Mouse (Mus musculus) hindbrain, embryonic 12.5 days (tissue): ENCODE results near the gene Cd38. TPM values are rescaled to one million over a fixed set of nuclear protein-coding genes. Genes with fewer than 3 reads are reported as not detected.

Source experiments
- ATAC-seq: fragments of 200-750 bp; cut with Nextera tagmentation; 2 replicates; pipeline ENCODE4 v1.8.0; 2017; ENCODE audit warnings: moderate TSS enrichment; ENCODE audit not compliant: low FRiP score
- H3K27ac ChIP-seq: fragments of 300-500 bp; sonication (generic); 2 replicates; pipeline ENCODE4 v1.5.1; 2016; ENCODE audit warnings: mild to moderate bottlenecking
- H3K27me3 ChIP-seq: fragments of 300-500 bp; sonication (generic); 2 replicates; pipeline ENCODE4 v1.6.1; 2016; ENCODE audit warnings: mild to moderate bottlenecking
- H3K36me3 ChIP-seq: fragments of 300-500 bp; sonication (generic); 2 replicates; pipeline ENCODE4 v1.6.1; 2016; ENCODE audit warnings: mild to moderate bottlenecking
- H3K4me1 ChIP-seq: fragments of 300-500 bp; sonication (generic); 2 replicates; pipeline ENCODE4 v1.6.1; 2016
- H3K4me2 ChIP-seq: fragments of 300-500 bp; sonication (generic); replicated peaks from 2 replicates; pipeline ENCODE4 v1.6.1; 2016; ENCODE audit warnings: mild to moderate bottlenecking
- H3K4me3 ChIP-seq: fragments of 300-500 bp; sonication (generic); 2 replicates; pipeline ENCODE4 v1.5.1; 2016; ENCODE audit warnings: mild to moderate bottlenecking
- H3K9ac ChIP-seq: fragments of 300-500 bp; sonication (generic); 2 replicates; pipeline ENCODE4 v1.6.1; 2016; ENCODE audit warnings: mild to moderate bottlenecking, moderate library complexity
- H3K9me3 ChIP-seq: fragments of 300-500 bp; sonication (generic); replicated peaks from 2 replicates; pipeline ENCODE4 v1.6.1; 2016; ENCODE audit warnings: mild to moderate bottlenecking
- WGBS: fragments of 180-500 bp; shearing (Covaris S2); methylation state at CpG from one replicate; pipeline ENCODE4 v1.1.7; 2016; 5-methylcytosine and 5-hydroxymethylcytosine counted together
- polyA plus RNA-seq: library from polyadenylated mRNA; unstranded; fragments of >200 nt; fragmentation: Nextera tagmentation; extraction: Ambion mirVana; gene quantifications from 2 replicates; pipeline ENCODE4 v1.2.1, GENCODE M21; 2016

Cd38 gene
- polyA plus RNA-seq, 1 experiment from 2014 or later: 5.1 TPM

DNA sequence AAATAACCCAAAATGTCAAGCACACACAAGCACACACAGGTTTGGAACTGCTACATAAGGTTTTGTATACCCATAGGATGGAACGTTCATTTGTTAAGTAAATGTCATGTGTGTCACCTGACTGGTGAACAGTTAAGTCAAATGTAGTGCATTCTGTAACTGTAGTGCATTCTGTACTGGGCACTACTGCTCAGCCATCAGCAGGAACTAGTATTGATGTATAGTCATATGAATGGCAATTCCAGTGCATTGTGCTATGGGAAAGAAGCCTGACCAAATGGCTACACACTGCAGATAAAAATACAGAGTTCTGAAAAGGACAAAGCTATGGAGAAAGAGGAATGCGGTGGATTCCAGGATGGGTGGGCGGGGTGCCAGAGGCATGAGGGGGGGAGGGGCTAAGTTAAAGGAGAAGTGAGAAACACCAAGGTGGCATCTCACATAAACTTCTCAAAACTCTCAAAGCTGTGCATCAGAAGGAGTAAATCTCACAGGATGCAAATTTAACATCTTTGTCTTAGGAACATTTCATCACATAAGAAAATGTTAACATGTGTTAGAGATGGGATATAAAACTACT lies 25.7 kb upstream of the Cd38 start:
- Histone ChIP-seq H3K4me2 (no peak overlapping the region), H3K9ac (no peak overlapping the region), H3K27ac (no peak overlapping the region), H3K36me3 (no peaks in the 10 kb centered on the region), H3K4me3 (no peak overlapping the region), H3K9me3 (no peaks in the 10 kb centered on the region; the same call in 1 of the 2 replicates), H3K27me3 (no peaks in the 10 kb centered on the region), H3K4me1 (peaks cover 9% of the 10 kb centered on the region)
- 75% methylated on average over 3 of the region's 3 CpGs for WGBS
- ATAC-seq: no peak

DNA sequence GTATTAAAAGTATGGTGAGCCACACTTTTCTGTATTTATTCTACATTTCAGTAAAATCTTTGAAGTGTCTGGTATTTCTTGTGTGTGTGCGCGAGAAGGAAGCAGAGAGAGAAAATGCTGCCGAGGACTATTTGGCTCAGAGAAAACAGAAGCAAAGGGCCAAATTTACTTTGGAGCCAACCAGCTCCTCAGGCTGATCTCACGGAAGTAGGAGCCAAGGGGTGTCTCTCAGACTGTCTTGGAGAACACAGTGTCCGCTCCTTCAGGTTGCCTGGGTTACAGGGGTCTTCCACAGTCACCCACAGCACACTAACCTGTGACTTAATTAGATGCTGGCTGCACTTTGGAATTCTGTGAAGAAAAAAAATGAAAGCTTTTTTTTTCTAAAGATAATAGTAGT lies 23.3 kb upstream of the Cd38 start:
- no peak for ATAC-seq
- Histone ChIP-seq H3K9me3 (no peaks in the 10 kb centered on the region; the same call in 1 of the 2 replicates), H3K4me1 (peaks cover 9% of the 10 kb centered on the region), H3K9ac (no peak overlapping the region), H3K27ac (no peak overlapping the region), H3K4me2 (no peak overlapping the region), H3K36me3 (no peaks in the 10 kb centered on the region), H3K27me3 (no peaks in the 10 kb centered on the region), H3K4me3 (no peak overlapping the region)
- 89% methylated on average over 5 of the region's 5 CpGs for whole genome bisulfite sequencing

DNA sequence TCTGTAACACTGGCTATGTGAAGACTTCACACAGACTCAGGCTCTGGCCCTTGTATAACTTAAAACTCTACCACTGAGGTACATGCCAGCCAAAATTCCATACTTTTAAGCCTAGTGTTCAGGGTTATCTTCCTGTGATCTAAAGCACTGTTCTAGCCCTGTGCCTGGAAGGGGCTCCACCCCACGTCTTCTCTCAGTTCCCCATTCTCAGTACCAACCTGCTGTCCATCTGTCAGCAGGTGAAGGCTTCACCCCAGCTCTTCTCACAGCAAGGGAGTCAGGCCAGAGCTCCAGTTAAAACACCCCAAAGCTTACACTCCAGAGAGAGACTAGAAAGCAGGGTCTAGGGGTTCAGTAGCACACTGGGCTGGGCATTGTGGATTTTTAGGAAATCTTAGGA lies 22.7 kb upstream of the Cd38 start:
- Histone ChIP-seq H3K27ac (no peak overlapping the region), H3K9me3 (no peaks in the 10 kb centered on the region; the same call in 1 of the 2 replicates), H3K4me3 (no peak overlapping the region), H3K27me3 (no peaks in the 10 kb centered on the region), H3K4me1 (peaks cover 9% of the 10 kb centered on the region), H3K9ac (no peak overlapping the region), H3K4me2 (no peak overlapping the region), H3K36me3 (no peaks in the 10 kb centered on the region)
- WGBS: 53% methylated on average over 1 of the region's 1 CpGs
- ATAC-seq: no peak

DNA sequence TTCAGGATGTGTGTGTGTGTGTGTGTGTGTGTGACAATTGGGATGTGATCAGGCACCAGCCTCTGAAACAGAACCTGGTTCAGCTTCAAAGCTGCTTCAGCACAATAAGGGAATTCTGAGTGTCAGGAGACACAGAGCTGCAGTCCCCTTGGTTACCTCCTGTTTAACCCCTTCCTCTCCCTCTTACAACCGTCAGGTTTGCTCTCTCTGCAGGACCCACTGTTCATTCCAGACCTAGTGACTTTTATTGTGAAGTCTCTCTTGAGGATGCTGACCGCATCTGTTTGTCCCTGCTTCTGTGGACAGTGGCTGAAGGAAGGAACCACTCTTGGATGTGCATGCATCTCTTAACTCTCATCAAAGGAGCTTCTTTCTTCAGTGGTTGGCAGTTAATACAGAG lies 22.1 kb upstream of the Cd38 start:
- H3K4me2 ChIP-seq: no peak overlapping the region
- H3K4me1 ChIP-seq: peaks cover 9% of the 10 kb centered on the region
- H3K4me3 ChIP-seq: no peak overlapping the region
- no peak overlapping the region for H3K27ac ChIP-seq
- H3K36me3 ChIP-seq: no peaks in the 10 kb centered on the region
- no peaks in the 10 kb centered on the region; the same call in 1 of the 2 replicates for H3K9me3 ChIP-seq
- ATAC-seq: no peak
- 22% methylated on average over 2 of the region's 2 CpGs for WGBS
- no peak overlapping the region for H3K9ac ChIP-seq
- no peaks in the 10 kb centered on the region for H3K27me3 ChIP-seq

DNA sequence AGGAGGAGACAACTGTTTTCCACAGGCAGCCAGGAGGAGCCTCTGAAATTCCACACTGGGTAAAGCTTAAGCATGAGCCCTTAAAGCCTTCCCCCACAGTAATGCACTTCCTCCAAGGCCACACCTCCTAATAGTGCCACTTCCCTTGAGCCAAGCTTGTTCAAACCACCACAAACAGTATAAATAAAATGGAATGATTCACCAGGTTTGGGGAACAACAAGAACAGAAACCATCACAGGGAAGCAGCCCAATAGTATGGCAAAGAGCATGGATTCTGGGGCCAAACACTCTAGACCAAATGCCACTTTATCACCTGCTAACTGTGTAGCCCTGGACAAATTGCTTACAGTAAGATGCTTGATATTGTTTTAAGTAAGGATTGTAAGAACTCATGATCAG lies 20.8 kb upstream of the Cd38 start:
- no peak overlapping the region for H3K27ac ChIP-seq
- ATAC-seq: no peak
- no peaks in the 10 kb centered on the region for H3K27me3 ChIP-seq
- H3K36me3 ChIP-seq: no peaks in the 10 kb centered on the region
- no peak overlapping the region for H3K4me3 ChIP-seq
- H3K4me1 ChIP-seq: peaks cover 9% of the 10 kb centered on the region
- no peak overlapping the region for H3K4me2 ChIP-seq
- H3K9ac ChIP-seq: no peak overlapping the region
- H3K9me3 ChIP-seq: no peaks in the 10 kb centered on the region; the same call in 1 of the 2 replicates

DNA sequence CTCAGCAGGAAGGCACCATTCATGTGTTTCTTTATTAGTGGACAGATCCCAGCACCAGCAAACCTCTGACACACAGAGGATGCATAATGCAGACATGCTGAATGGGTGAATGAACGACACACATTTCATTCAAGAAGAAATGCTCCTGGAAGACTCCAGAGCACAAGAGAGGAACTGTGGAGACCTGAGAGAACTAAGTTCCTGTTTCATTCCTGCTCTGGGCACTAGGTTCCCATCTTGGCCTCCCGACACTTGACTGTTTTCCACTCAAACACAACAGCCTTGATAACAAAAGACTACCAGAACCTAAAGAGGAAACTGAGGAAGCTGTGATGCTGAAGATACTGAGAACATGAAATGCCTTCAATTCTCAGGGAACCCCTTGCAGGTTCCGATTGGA lies 20.1 kb upstream of the Cd38 start:
- WGBS: 91% methylated on average over 3 of the region's 3 CpGs
- Histone ChIP-seq H3K27ac (no peak overlapping the region), H3K4me3 (no peak overlapping the region), H3K4me1 (peaks cover 9% of the 10 kb centered on the region), H3K36me3 (no peaks in the 10 kb centered on the region), H3K27me3 (no peaks in the 10 kb centered on the region), H3K9ac (no peak overlapping the region), H3K4me2 (no peak overlapping the region), H3K9me3 (no peaks in the 10 kb centered on the region; the same call in 1 of the 2 replicates)
- ATAC-seq: no peak

DNA sequence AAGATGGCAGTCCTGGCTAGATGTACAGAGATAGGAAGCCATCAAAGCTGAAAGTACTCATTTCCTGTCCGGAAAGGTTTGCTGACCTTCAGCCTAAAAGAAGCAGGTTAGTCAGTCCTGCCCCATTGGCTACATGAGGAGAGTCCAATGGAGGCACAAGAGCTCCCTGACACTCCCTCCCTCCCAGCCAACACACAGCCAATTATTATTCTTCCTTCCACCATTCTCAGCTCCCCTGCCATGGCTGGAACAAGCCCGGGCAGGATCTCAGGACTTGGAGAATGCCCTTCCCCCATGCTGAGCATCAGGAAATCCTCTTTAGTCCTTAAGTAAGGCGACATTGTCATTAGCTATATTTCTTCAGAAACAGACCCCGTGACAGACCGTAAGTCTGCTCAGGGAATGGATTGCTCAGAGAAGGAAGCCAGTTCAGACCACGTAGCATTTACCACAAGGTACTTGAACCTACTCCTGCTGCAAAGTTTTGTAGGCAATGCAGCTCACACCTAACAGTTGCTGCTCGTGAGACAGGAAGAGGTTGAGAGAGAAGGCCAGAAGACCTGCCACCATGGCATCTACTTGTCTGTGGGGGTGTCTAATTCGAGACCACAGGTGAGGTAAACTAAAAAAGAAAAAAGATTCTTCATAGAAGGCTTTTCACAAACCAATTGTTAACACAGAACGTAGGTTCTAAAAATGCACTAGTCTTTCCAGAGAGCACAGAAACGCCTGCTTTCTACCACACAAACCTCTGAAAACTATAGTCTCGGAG lies 15.1 kb upstream of the Cd38 start:
- Histone ChIP-seq H3K4me2 (no peak overlapping the region), H3K4me1 (no peaks in the 10 kb centered on the region), H3K36me3 (no peaks in the 10 kb centered on the region), H3K9me3 (0 out of 2 replicates have a peak, but pooled peaks cover 3% of the 10 kb centered on the region), H3K27ac (no peak overlapping the region), H3K9ac (no peak overlapping the region), H3K27me3 (no peaks in the 10 kb centered on the region), H3K4me3 (no peak overlapping the region)
- 82% methylated on average over 11 of the region's 11 CpGs for WGBS
- no peak for ATAC-seq

DNA sequence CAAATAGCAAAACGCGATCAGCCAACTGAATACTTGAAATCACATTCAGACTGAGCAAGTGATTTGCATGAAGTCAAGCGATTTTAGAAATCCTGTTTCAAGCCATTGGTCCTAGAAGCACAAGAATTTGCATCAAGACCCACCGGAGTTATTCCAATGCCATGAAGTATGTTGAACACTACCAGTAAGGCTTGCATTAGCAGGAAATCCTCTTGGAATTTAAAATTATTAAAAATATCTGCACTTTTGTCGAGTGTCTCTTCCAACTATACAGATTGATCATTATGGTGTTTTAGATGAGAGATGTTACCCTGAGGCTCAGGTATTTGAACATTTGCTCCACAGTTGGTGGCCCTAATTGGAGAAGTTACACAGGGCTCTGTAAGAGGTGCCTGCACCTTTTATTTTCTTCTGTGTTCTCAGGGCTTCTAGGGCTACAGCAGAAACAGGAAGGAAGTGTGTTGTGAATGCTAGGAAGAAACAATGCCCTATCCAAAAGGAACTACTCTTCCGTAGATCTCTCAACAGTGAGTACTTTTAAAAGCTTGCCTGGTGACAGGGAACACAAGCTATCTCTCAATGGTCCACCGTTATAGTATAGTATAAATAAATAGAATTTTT lies 14.4 kb upstream of the Cd38 start:
- no peaks in the 10 kb centered on the region for H3K27me3 ChIP-seq
- no peak overlapping the region for H3K4me3 ChIP-seq
- no peaks in the 10 kb centered on the region for H3K36me3 ChIP-seq
- no peak overlapping the region for H3K4me2 ChIP-seq
- no peak for ATAC-seq
- H3K4me1 ChIP-seq: no peaks in the 10 kb centered on the region
- 84% methylated on average over 7 of the region's 7 CpGs for WGBS
- 0 out of 2 replicates have a peak, but pooled peaks cover 3% of the 10 kb centered on the region for H3K9me3 ChIP-seq
- no peak overlapping the region for H3K27ac ChIP-seq
- H3K9ac ChIP-seq: no peak overlapping the region

DNA sequence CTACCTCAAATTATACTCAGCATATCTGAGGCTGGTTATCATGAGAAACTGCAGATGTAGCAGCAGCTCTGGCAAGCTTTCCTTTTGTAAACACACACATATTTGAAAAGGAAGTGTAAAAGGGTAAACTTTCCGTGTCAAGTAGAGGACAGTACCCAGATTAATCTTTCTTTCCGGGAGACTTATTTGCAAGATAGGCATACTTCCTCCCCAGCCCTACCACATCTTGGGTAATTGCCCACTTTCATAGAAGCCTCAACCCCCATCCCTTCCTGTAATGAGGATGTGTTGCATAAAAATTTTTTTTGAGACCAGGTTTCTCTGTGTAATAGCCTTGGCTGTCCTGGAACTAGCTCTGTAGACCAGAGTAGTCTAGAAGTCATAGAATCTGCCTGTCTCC lies 12.6 kb upstream of the Cd38 start:
- H3K9ac ChIP-seq: no peak overlapping the region
- no peaks in the 10 kb centered on the region for H3K36me3 ChIP-seq
- ATAC-seq: no peak
- no peak overlapping the region for H3K27ac ChIP-seq
- H3K9me3 ChIP-seq: 0 out of 2 replicates have a peak, but pooled peaks cover 3% of the 10 kb centered on the region
- WGBS: 84% methylated on average over 2 of the region's 2 CpGs
- no peaks in the 10 kb centered on the region for H3K4me1 ChIP-seq
- no peak overlapping the region for H3K4me3 ChIP-seq
- no peaks in the 10 kb centered on the region for H3K27me3 ChIP-seq
- no peak overlapping the region for H3K4me2 ChIP-seq

DNA sequence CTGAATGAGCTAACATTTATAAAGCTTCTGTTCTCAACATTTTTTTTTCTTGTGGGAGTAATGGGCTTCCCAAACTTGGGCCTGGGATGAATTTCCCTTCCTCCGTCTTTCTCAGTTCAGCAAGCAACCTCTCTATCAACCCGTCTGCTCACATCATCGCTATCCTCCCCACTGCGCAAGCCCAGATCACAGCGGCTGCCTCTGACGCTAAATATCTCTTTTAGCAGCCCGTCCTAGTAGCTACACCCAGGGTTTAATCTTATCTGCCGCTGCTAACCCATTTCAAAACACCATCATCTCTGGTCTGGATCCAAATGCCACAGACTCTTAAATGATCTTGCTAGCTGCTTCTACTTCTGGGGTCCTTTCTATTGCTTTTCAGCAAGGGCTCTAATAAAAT lies 8.7 kb upstream of the Cd38 start:
- WGBS: 91% methylated on average over 8 of the region's 8 CpGs
- Histone ChIP-seq H3K27ac (no peak overlapping the region), H3K9ac (no peak overlapping the region), H3K4me2 (no peak overlapping the region), H3K4me1 (no peaks in the 10 kb centered on the region), H3K36me3 (no peaks in the 10 kb centered on the region), H3K4me3 (no peak overlapping the region), H3K9me3 (0 out of 2 replicates have a peak, but pooled peaks cover 3% of the 10 kb centered on the region), H3K27me3 (no peaks in the 10 kb centered on the region)
- ATAC-seq: no peak

DNA sequence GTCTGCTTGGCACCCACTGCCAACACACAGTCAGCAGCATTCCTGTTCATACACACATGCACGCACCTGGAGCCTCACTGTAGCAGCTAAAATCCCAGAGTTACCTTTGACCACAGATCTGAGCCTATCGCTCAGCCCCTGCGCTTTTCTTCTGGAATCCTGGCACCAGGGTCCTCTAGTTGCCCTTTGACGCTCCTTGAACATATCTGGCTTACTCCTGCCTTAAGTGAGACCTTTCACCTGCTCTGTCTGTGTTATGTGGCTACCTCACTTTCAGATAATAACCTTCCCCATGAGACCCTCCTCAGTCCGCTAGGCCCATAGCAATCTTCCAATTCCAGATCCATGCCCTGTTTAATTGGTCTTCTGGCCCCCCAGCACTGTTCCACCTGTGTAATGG lies 8.3 kb upstream of the Cd38 start:
- Histone ChIP-seq H3K36me3 (no peaks in the 10 kb centered on the region), H3K4me3 (no peak overlapping the region), H3K9me3 (0 out of 2 replicates have a peak, but pooled peaks cover 3% of the 10 kb centered on the region), H3K27me3 (no peaks in the 10 kb centered on the region), H3K27ac (no peak overlapping the region), H3K4me2 (no peak overlapping the region), H3K4me1 (no peaks in the 10 kb centered on the region), H3K9ac (no peak overlapping the region)
- ATAC-seq: no peak
- WGBS: 90% methylated on average over 5 of the region's 5 CpGs

DNA sequence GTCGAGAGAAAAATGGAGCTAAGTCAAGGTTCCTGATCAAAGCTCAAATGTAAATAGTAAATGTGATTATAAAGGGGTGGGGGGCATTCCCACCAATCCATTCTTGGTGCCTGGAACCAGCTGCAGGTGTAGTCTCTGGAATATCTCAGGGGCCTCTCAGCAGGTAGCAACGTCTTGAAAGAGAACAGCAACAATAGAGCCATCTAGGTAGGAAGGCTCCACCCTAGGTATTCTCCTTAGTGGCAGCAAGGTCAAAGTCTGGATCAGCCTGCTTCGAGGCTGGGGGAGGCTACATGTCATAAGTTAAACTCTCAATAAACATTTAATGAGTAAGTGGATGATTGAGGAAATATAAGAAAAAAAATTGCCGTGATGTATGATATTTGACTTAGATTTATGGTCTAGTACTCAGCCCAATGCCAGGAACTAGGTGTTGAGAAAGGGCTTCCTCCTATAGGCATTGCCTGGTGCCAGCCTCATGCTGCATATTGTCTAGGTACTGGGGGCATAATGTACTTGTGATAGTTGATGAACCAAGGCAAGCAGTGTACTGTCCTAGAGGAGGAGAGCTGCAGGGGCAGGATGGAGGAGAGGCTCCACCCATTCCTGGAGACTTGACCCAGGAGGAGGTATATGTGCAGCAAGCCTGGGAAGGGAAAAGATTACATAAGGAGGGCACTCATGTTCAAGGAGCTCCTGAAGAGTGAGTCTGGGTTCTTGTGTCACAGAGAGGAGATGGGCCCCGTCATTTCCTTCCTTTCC lies 7.5 kb upstream of the Cd38 start:
- Histone ChIP-seq H3K27me3 (no peaks in the 10 kb centered on the region), H3K4me2 (no peak overlapping the region), H3K9ac (no peak overlapping the region), H3K36me3 (no peaks in the 10 kb centered on the region), H3K4me1 (no peaks in the 10 kb centered on the region), H3K27ac (no peak overlapping the region), H3K9me3 (0 out of 2 replicates have a peak, but pooled peaks cover 3% of the 10 kb centered on the region), H3K4me3 (no peak overlapping the region)
- 75% methylated on average over 5 of the region's 5 CpGs for WGBS
- ATAC-seq: no peak
